Mouse (Mus musculus): ENCODE results near the gene Abcb9. TPM values are rescaled to one million over a fixed set of nuclear protein-coding genes. Genes with fewer than 3 reads are reported as not detected.
A peak's percentile ranks its signal among the peaks of the same experiment; 100 is the strongest.

Gene Abcb9
- polyA plus RNA-seq, 1 experiment from 2014 or later: 23.5 TPM

GRCm38 (mm10) chr5:124111742-124112497, 16.3 kb upstream of the Abcb9 start, which contains the start of gene Ogfod2:
Gene Ogfod2, plus strand, starts transcription at chr5:124112297.
- Histone ChIP-seq H3K4me2 (peak within 1 kb of the TSS; percentile 82), H3K4me1 (replicated peaks) (peaks cover 36% of the 10 kb centered on the region), H3K9me3 (no peaks in the 10 kb centered on the region), H3K27ac (replicated peaks) (peak within 1 kb of the TSS; percentile 95), H3K4me3 (peak within 1 kb of the TSS; percentile 68), H3K27me3 (no peaks in the 10 kb centered on the region), H3K36me3 (no peaks in the 10 kb centered on the region), H3K9ac (peak within 1 kb of the TSS; percentile 64)
- ATAC-seq (ENCODE audit: low FRiP score, low read depth): peak; percentile 97
- WGBS: under 1% methylated on average over 66 of the region's 66 CpGs

GRCm38 (mm10) chr5:124111077-124111741, 15.6 kb upstream of the Abcb9 start:
- Histone ChIP-seq H3K27ac (replicated peaks) (peak overlapping the region; percentile 95), H3K4me3 (peak overlapping the region; percentile 68), H3K36me3 (no peaks in the 10 kb centered on the region), H3K9ac (peak overlapping the region; percentile 44), H3K4me2 (peak overlapping the region; percentile 82), H3K9me3 (no peaks in the 10 kb centered on the region), H3K27me3 (no peaks in the 10 kb centered on the region), H3K4me1 (replicated peaks) (peaks cover 30% of the 10 kb centered on the region)
- ATAC-seq (ENCODE audit: low FRiP score, low read depth): peak; percentile 25
- 24% methylated on average over 17 of the region's 17 CpGs for WGBS

- Histone ChIP-seq H3K27me3 (no peaks in the 10 kb centered on the region), H3K27ac (replicated peaks) (no peak overlapping the region), H3K9ac (no peak overlapping the region), H3K4me2 (no peak overlapping the region), H3K9me3 (no peaks in the 10 kb centered on the region), H3K4me3 (no peak overlapping the region), H3K4me1 (replicated peaks) (no peaks in the 10 kb centered on the region), H3K36me3 (no peaks in the 10 kb centered on the region)
- 95% methylated on average over 9 of the region's 9 CpGs for WGBS
- ATAC-seq (ENCODE audit: low FRiP score, low read depth): no peak
These were observed 8.0 kb upstream of the Abcb9 start for GRCm38 (mm10) chr5:124103552-124103951.

GRCm38 (mm10) chr5:124103020-124103419, 7.4 kb upstream of the Abcb9 start:
- ATAC-seq (ENCODE audit: low FRiP score, low read depth): no peak
- H3K9me3 ChIP-seq: no peaks in the 10 kb centered on the region
- H3K27me3 ChIP-seq: no peaks in the 10 kb centered on the region
- no peak overlapping the region for H3K9ac ChIP-seq
- H3K4me2 ChIP-seq: no peak overlapping the region
- no peak overlapping the region for H3K27ac ChIP-seq (replicated peaks)
- no peaks in the 10 kb centered on the region for H3K36me3 ChIP-seq
- H3K4me1 ChIP-seq (replicated peaks): no peaks in the 10 kb centered on the region
- H3K4me3 ChIP-seq: no peak overlapping the region
- WGBS: 92% methylated on average over 3 of the region's 3 CpGs

- ATAC-seq (ENCODE audit: low FRiP score, low read depth): no peak
- no peaks in the 10 kb centered on the region for H3K27me3 ChIP-seq
- no peak overlapping the region for H3K9ac ChIP-seq
- H3K36me3 ChIP-seq: no peaks in the 10 kb centered on the region
- H3K27ac ChIP-seq (replicated peaks): no peak overlapping the region
- 88% methylated on average over 6 of the region's 6 CpGs for WGBS
- H3K4me3 ChIP-seq: no peak overlapping the region
- no peak overlapping the region for H3K4me2 ChIP-seq
- no peaks in the 10 kb centered on the region for H3K9me3 ChIP-seq
- H3K4me1 ChIP-seq (replicated peaks): no peaks in the 10 kb centered on the region
These were observed 6.7 kb upstream of the Abcb9 start for GRCm38 (mm10) chr5:124102326-124102725.

- WGBS: 92% methylated on average over 11 of the region's 11 CpGs
- Histone ChIP-seq H3K27me3 (no peaks in the 10 kb centered on the region), H3K4me1 (replicated peaks) (peaks cover 3% of the 10 kb centered on the region; the same call in 1 of the 2 replicates), H3K9me3 (no peaks in the 10 kb centered on the region), H3K4me2 (no peak overlapping the region), H3K36me3 (no peaks in the 10 kb centered on the region), H3K27ac (replicated peaks) (no peak overlapping the region), H3K9ac (no peak overlapping the region), H3K4me3 (no peak overlapping the region)
- ATAC-seq (ENCODE audit: low FRiP score, low read depth): no peak
These were observed 4.8 kb upstream of the Abcb9 start for GRCm38 (mm10) chr5:124100128-124101044.

GRCm38 (mm10) chr5:124098923-124099322, 3.3 kb upstream of the Abcb9 start:
- Histone ChIP-seq H3K27me3 (no peaks in the 10 kb centered on the region), H3K4me3 (no peak overlapping the region), H3K4me1 (replicated peaks) (peaks cover 7% of the 10 kb centered on the region), H3K4me2 (no peak overlapping the region), H3K9ac (no peak overlapping the region), H3K9me3 (no peaks in the 10 kb centered on the region), H3K36me3 (no peaks in the 10 kb centered on the region), H3K27ac (replicated peaks) (no peak overlapping the region)
- ATAC-seq (ENCODE audit: low FRiP score, low read depth): no peak
- WGBS: 89% methylated on average over 2 of the region's 2 CpGs

GRCm38 (mm10) chr5:124095077-124095581, 469 bp downstream of the Abcb9 start:
- Histone ChIP-seq H3K9ac (peak overlapping the region; percentile 63), H3K4me2 (peak overlapping the region; percentile 63), H3K4me1 (replicated peaks) (peaks cover 13% of the 10 kb centered on the region), H3K9me3 (no peaks in the 10 kb centered on the region), H3K36me3 (no peaks in the 10 kb centered on the region), H3K27me3 (no peaks in the 10 kb centered on the region), H3K4me3 (peak overlapping the region; percentile 60), H3K27ac (replicated peaks) (peak overlapping the region; percentile 51; the same call in 1 of the 2 replicates)
- ATAC-seq (ENCODE audit: low FRiP score, low read depth): peak; percentile 69
- 10% methylated on average over 19 of the region's 19 CpGs for WGBS

GRCm38 (mm10) chr5:124093852-124094604, 1.6 kb downstream of the Abcb9 start:
- Histone ChIP-seq H3K9me3 (no peaks in the 10 kb centered on the region), H3K4me2 (peak overlapping the region; percentile 63), H3K9ac (no peak overlapping the region), H3K27ac (replicated peaks) (no peak overlapping the region), H3K4me3 (no peak overlapping the region), H3K4me1 (replicated peaks) (peaks cover 13% of the 10 kb centered on the region), H3K27me3 (no peaks in the 10 kb centered on the region), H3K36me3 (no peaks in the 10 kb centered on the region)
- no peak for ATAC-seq (ENCODE audit: low FRiP score, low read depth)
- 91% methylated on average over 12 of the region's 12 CpGs for WGBS

- no peak overlapping the region for H3K27ac ChIP-seq (replicated peaks)
- H3K9me3 ChIP-seq: no peaks in the 10 kb centered on the region
- ATAC-seq (ENCODE audit: low FRiP score, low read depth): no peak
- peaks cover 13% of the 10 kb centered on the region for H3K4me1 ChIP-seq (replicated peaks)
- H3K9ac ChIP-seq: no peak overlapping the region
- H3K27me3 ChIP-seq: no peaks in the 10 kb centered on the region
- H3K4me2 ChIP-seq: no peak overlapping the region
- WGBS: 74% methylated on average over 11 of the region's 11 CpGs
- H3K36me3 ChIP-seq: 0 out of 2 replicates have a peak, but pooled peaks cover 2% of the 10 kb centered on the region
- no peak overlapping the region for H3K4me3 ChIP-seq
These were observed 2.3 kb downstream of the Abcb9 start for GRCm38 (mm10) chr5:124093120-124093794.

Measured in hindbrain, embryonic 15.5 days (tissue).